Mouse (Mus musculus): Measurements from ENCODE around the gene Plxna4. TPM values are rescaled to one million over a fixed set of nuclear protein-coding genes. Genes with fewer than 3 reads are reported as not detected.

The Plxna4 gene
- total RNA-seq, 1 experiment: 0.98 TPM

DNA sequence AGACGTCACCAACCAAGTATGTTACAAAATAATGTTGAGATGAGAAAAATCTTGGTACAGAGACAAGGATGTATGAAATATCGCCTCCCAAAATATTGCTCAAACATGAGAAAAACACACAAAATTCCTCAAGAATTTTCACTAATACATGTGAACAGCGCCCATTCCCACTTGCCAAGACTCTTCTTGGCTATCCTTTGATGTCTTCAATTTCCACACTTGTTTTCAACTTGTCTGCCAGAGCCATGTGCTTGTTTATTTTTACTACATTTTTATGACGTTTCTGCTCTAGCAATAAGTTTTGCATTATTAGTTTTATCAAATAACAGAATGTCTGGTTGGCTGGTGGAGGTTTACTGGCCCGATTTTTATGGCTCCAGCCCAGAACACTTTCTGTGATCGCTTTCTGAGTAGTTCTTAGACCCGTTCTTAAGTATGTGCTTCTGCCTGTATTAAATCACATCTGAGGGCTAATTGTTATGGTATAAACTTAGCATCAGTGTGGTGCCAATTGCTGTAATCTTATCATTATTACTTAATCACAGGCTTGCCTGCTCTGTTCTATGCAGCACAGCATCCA lies 224.4 kb downstream of the Plxna4 start:
- Histone ChIP-seq H3K4me1 (ENCODE audit: control insufficient read depth in 2 of 2, insufficient read depth in 2 of 2, low read length in 2 of 2, poor library complexity in 1 of 2) (no peaks in the 10 kb centered on the region), H3K4me3 (ENCODE audit: insufficient read depth in 1 of 2, low read depth in 1 of 2, low read length in 2 of 2, poor library complexity in 1 of 2, severe bottlenecking in 1 of 2) (no peak overlapping the region), H3K27ac (ENCODE audit: insufficient read depth, low read depth, low read length, poor library complexity, severe bottlenecking) (no peak overlapping the region), H3K9ac (ENCODE audit: insufficient read depth, low read depth, low read length, poor library complexity, severe bottlenecking) (no peak overlapping the region), H3K36me3 (ENCODE audit: control insufficient read depth, insufficient read depth, low read length, poor library complexity, severe bottlenecking) (no peaks in the 10 kb centered on the region), H3K9me3 (ENCODE audit: control insufficient read depth, insufficient read depth, low read depth, low read length) (no peaks in the 10 kb centered on the region)
- TF ChIP-seq HCFC1 (IDR thresholded peaks at IDR 0.05; ENCODE audit: borderline replicate concordance, insufficient read depth, low read length): no peak
- TF ChIP-seq ZC3H11A (IDR thresholded peaks at IDR 0.05; ENCODE audit: borderline replicate concordance, low read depth, low read length): no peak
- no peak for TF ChIP-seq ZNF384 (IDR thresholded peaks at IDR 0.05; ENCODE audit: low read depth, low read length)
- no peak for TF ChIP-seq CHD2 (IDR thresholded peaks at IDR 0.05; ENCODE audit: low read depth, low read length)
- no peak for TF ChIP-seq MAFK (IDR thresholded peaks at IDR 0.05; ENCODE audit: insufficient read depth, low read depth, low read length)
- in situ Hi-C loops (cut with MboI; ENCODE audit: low sequenced_read_pairs in 2 of 2, unreplicated experiment in 2 of 2): no loop called here
- DNase-seq (ENCODE audit: low read depth, low spot score): no peak

DNA sequence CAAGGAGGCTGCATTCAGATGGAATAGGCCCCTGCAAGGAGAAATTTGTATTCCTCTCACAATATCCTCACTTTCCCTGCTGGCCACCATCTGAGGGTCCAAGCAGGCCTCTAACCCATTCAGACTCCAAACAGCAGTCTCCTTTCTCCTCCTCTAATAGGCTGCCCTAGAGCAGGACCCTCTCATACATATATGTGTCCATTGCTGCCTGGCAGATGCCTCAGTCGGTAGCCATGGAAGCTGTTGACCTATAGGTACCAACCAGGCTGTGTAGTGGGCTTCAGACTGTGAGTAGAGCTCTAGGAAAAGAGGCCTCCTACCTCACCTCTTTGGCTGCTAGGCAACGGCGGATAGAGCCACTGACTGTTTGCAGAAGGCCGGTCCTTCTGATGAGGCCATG lies 225.6 kb downstream of the Plxna4 start:
- H3K4me1 ChIP-seq (ENCODE audit: control insufficient read depth in 2 of 2, insufficient read depth in 2 of 2, low read length in 2 of 2, poor library complexity in 1 of 2): no peaks in the 10 kb centered on the region
- H3K4me3 ChIP-seq (ENCODE audit: insufficient read depth in 1 of 2, low read depth in 1 of 2, low read length in 2 of 2, poor library complexity in 1 of 2, severe bottlenecking in 1 of 2): no peak overlapping the region
- no peak for TF ChIP-seq MAFK (IDR thresholded peaks at IDR 0.05; ENCODE audit: insufficient read depth, low read depth, low read length)
- no peak for TF ChIP-seq CHD2 (IDR thresholded peaks at IDR 0.05; ENCODE audit: low read depth, low read length)
- no peak for TF ChIP-seq ZNF384 (IDR thresholded peaks at IDR 0.05; ENCODE audit: low read depth, low read length)
- no peak for TF ChIP-seq ZC3H11A (IDR thresholded peaks at IDR 0.05; ENCODE audit: borderline replicate concordance, low read depth, low read length)
- TF ChIP-seq HCFC1 (IDR thresholded peaks at IDR 0.05; ENCODE audit: borderline replicate concordance, insufficient read depth, low read length): no peak
- H3K9ac ChIP-seq (ENCODE audit: insufficient read depth, low read depth, low read length, poor library complexity, severe bottlenecking): no peak overlapping the region
- no peaks in the 10 kb centered on the region for H3K9me3 ChIP-seq (ENCODE audit: control insufficient read depth, insufficient read depth, low read depth, low read length)
- in situ Hi-C loops (cut with MboI; ENCODE audit: low sequenced_read_pairs in 2 of 2, unreplicated experiment in 2 of 2): no loop called here
- no peak overlapping the region for H3K27ac ChIP-seq (ENCODE audit: insufficient read depth, low read depth, low read length, poor library complexity, severe bottlenecking)
- H3K36me3 ChIP-seq (ENCODE audit: control insufficient read depth, insufficient read depth, low read length, poor library complexity, severe bottlenecking): no peaks in the 10 kb centered on the region
- no peak for DNase-seq (ENCODE audit: low read depth, low spot score)

DNA sequence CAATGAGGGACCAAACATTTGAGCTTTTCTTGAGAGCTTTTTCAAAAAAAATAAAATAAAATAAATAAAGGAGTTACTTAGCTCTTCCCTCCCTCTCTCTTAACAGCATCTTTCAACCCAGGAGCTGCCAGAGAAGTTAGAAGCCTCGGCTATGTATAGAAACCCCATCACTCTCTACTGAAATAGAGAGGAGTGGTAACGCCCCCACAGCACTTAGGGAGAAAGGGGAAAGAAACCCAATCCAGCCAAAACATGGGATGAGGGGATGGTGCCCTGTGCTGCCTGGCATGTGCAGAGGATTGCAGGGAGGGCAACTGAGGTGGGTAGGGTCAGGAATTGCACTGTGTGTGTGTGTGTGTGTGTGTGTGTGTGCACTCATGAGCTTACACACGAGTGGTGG lies 228.3 kb downstream of the Plxna4 start:
- DNase-seq (ENCODE audit: low read depth, low spot score): no peak
- TF ChIP-seq ZC3H11A (IDR thresholded peaks at IDR 0.05; ENCODE audit: borderline replicate concordance, low read depth, low read length) (no peak), ZNF384 (IDR thresholded peaks at IDR 0.05; ENCODE audit: low read depth, low read length) (no peak), CHD2 (IDR thresholded peaks at IDR 0.05; ENCODE audit: low read depth, low read length) (no peak), MAFK (IDR thresholded peaks at IDR 0.05; ENCODE audit: insufficient read depth, low read depth, low read length) (no peak), HCFC1 (IDR thresholded peaks at IDR 0.05; ENCODE audit: borderline replicate concordance, insufficient read depth, low read length) (no peak)
- in situ Hi-C loops (cut with MboI; ENCODE audit: low sequenced_read_pairs in 2 of 2, unreplicated experiment in 2 of 2): no loop called here
- Histone ChIP-seq H3K4me1 (ENCODE audit: control insufficient read depth in 2 of 2, insufficient read depth in 2 of 2, low read length in 2 of 2, poor library complexity in 1 of 2) (no peaks in the 10 kb centered on the region), H3K9ac (ENCODE audit: insufficient read depth, low read depth, low read length, poor library complexity, severe bottlenecking) (no peak overlapping the region), H3K36me3 (ENCODE audit: control insufficient read depth, insufficient read depth, low read length, poor library complexity, severe bottlenecking) (no peaks in the 10 kb centered on the region), H3K4me3 (ENCODE audit: insufficient read depth in 1 of 2, low read depth in 1 of 2, low read length in 2 of 2, poor library complexity in 1 of 2, severe bottlenecking in 1 of 2) (no peak overlapping the region), H3K9me3 (ENCODE audit: control insufficient read depth, insufficient read depth, low read depth, low read length) (no peaks in the 10 kb centered on the region), H3K27ac (ENCODE audit: insufficient read depth, low read depth, low read length, poor library complexity, severe bottlenecking) (no peak overlapping the region)

DNA sequence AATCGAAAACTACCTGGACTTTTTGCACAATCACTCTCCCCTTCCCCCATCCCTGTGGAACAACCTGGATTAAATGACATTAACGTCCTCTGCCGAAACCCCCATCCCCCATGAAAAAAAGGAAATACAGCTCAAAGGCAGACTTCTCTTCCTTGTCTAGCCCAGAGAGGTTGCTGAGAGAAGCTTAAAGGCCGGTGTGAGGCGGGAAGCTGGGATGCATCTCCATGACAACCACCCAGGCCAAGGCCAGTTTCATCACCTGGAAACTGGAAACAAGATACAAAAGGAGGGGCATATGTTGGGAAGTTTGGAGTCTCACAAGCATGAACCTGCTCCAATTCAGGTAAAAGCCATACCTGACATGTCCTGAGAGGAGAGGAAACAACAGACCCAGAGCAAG lies 230.5 kb downstream of the Plxna4 start:
- in situ Hi-C loops (cut with MboI; ENCODE audit: low sequenced_read_pairs in 2 of 2, unreplicated experiment in 2 of 2): no loop called here
- no peak for DNase-seq (ENCODE audit: low read depth, low spot score)
- Histone ChIP-seq H3K27ac (ENCODE audit: insufficient read depth, low read depth, low read length, poor library complexity, severe bottlenecking) (no peak overlapping the region), H3K9ac (ENCODE audit: insufficient read depth, low read depth, low read length, poor library complexity, severe bottlenecking) (no peak overlapping the region), H3K9me3 (ENCODE audit: control insufficient read depth, insufficient read depth, low read depth, low read length) (no peaks in the 10 kb centered on the region), H3K36me3 (ENCODE audit: control insufficient read depth, insufficient read depth, low read length, poor library complexity, severe bottlenecking) (no peaks in the 10 kb centered on the region), H3K4me3 (ENCODE audit: insufficient read depth in 1 of 2, low read depth in 1 of 2, low read length in 2 of 2, poor library complexity in 1 of 2, severe bottlenecking in 1 of 2) (no peak overlapping the region), H3K4me1 (ENCODE audit: control insufficient read depth in 2 of 2, insufficient read depth in 2 of 2, low read length in 2 of 2, poor library complexity in 1 of 2) (no peaks in the 10 kb centered on the region)
- TF ChIP-seq ZNF384 (IDR thresholded peaks at IDR 0.05; ENCODE audit: low read depth, low read length): no peak
- TF ChIP-seq HCFC1 (IDR thresholded peaks at IDR 0.05; ENCODE audit: borderline replicate concordance, insufficient read depth, low read length): no peak
- TF ChIP-seq CHD2 (IDR thresholded peaks at IDR 0.05; ENCODE audit: low read depth, low read length): no peak
- no peak for TF ChIP-seq MAFK (IDR thresholded peaks at IDR 0.05; ENCODE audit: insufficient read depth, low read depth, low read length)
- TF ChIP-seq ZC3H11A (IDR thresholded peaks at IDR 0.05; ENCODE audit: borderline replicate concordance, low read depth, low read length): no peak

DNA sequence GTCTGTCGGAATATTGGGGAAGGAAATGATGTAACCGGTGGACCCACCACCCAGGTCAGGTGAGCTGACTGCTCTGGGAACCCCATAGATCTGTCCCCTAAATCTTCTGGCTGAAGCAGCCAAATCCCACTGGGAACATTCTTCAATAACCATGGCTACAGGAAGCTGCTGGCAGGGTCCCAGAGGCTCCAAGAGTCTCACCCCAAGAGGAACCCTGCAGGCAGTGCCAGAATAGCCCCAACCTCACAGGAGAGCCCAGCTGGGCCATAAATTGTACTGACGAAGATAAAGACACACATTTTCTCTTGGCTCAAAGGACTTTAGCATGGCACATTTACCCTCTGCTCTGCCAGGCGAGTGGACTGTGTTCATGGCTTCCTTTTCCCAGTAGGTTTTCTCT lies 232.4 kb downstream of the Plxna4 start:
- H3K4me3 ChIP-seq (ENCODE audit: insufficient read depth in 1 of 2, low read depth in 1 of 2, low read length in 2 of 2, poor library complexity in 1 of 2, severe bottlenecking in 1 of 2): no peak overlapping the region
- no peaks in the 10 kb centered on the region for H3K36me3 ChIP-seq (ENCODE audit: control insufficient read depth, insufficient read depth, low read length, poor library complexity, severe bottlenecking)
- TF ChIP-seq CHD2 (IDR thresholded peaks at IDR 0.05; ENCODE audit: low read depth, low read length) (no peak), HCFC1 (IDR thresholded peaks at IDR 0.05; ENCODE audit: borderline replicate concordance, insufficient read depth, low read length) (no peak), ZC3H11A (IDR thresholded peaks at IDR 0.05; ENCODE audit: borderline replicate concordance, low read depth, low read length) (no peak), MAFK (IDR thresholded peaks at IDR 0.05; ENCODE audit: insufficient read depth, low read depth, low read length) (no peak), ZNF384 (IDR thresholded peaks at IDR 0.05; ENCODE audit: low read depth, low read length) (no peak)
- H3K27ac ChIP-seq (ENCODE audit: insufficient read depth, low read depth, low read length, poor library complexity, severe bottlenecking): no peak overlapping the region
- no peaks in the 10 kb centered on the region for H3K4me1 ChIP-seq (ENCODE audit: control insufficient read depth in 2 of 2, insufficient read depth in 2 of 2, low read length in 2 of 2, poor library complexity in 1 of 2)
- in situ Hi-C loops (cut with MboI; ENCODE audit: low sequenced_read_pairs in 2 of 2, unreplicated experiment in 2 of 2): no loop called here
- no peak overlapping the region for H3K9ac ChIP-seq (ENCODE audit: insufficient read depth, low read depth, low read length, poor library complexity, severe bottlenecking)
- DNase-seq (ENCODE audit: low read depth, low spot score): no peak
- H3K9me3 ChIP-seq (ENCODE audit: control insufficient read depth, insufficient read depth, low read depth, low read length): no peaks in the 10 kb centered on the region

Measured in ES-E14 (cell line).